Mouse (Mus musculus) CH12F3 (cell line): Measurements from ENCODE around the gene Mrpl4.
"Not testable (repeated sequence)": the region's sequence is repeated elsewhere in the genome, so short reads cannot be mapped to it uniquely, and the experiment has no call there.

ENCODE experiments used
- in situ Hi-C: fragments of 300-500 bp; cut with MboI; formaldehyde crosslinking; loops from 2 replicates; pipeline ENCODE4 v1.14.3; 2020; ENCODE audit warnings: low sequenced_read_pairs

The Mrpl4 gene

DNA sequence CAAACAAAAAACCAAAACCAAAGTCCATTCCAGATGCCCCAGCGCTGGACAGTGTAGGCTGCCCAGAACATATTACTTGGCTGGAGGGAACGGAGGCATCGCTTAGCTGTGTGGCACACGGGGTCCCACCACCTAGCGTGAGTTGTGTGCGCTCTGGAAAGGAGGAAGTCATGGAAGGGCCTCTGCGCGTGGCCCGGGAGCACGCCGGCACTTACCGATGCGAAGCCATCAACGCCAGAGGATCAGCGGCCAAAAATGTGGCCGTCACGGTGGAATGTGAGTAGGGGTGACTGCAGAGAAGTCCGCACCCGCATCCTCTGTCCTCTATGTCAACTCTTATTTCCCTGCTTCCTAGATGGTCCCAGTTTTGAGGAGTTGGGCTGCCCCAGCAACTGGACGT, 33.6 kb downstream of the Mrpl4 start:
- in situ Hi-C loops: no loop called here

DNA sequence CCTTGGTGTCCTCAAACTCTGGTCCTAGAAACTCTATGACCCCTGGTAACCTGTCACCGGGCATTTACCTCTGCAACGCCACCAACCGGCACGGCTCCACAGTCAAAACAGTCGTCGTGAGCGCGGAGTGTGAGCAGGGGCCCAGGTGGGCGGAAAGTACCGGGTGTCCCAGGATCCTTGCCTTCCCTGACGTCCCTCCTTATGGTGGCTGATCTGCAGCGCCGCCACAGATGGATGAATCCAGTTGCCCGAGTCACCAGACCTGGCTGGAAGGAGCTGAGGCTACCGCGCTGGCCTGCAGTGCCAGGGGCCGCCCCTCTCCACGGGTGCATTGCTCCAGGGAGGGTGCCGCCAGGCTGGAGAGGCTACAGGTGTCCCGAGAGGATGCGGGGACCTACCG, 34.1 kb downstream of the Mrpl4 start:
- in situ Hi-C loops: no loop called here

DNA sequence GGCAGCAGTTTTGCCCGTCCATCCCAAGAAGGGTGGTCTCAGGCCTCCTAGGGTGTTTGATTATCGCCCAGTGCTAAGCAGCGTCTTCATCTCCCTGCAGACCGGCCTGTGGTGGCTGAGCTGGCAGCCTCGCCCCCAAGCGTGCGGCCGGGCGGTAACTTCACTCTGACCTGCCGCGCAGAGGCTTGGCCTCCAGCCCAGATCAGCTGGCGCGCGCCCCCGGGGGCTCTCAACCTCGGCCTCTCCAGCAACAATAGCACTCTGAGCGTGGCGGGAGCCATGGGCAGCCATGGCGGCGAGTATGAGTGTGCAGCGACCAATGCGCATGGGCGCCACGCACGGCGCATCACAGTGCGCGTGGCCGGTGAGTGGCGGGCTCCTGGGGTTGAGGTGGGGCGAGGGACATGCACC, 34.9 kb downstream of the Mrpl4 start:
- in situ Hi-C loops: no loop called here

DNA sequence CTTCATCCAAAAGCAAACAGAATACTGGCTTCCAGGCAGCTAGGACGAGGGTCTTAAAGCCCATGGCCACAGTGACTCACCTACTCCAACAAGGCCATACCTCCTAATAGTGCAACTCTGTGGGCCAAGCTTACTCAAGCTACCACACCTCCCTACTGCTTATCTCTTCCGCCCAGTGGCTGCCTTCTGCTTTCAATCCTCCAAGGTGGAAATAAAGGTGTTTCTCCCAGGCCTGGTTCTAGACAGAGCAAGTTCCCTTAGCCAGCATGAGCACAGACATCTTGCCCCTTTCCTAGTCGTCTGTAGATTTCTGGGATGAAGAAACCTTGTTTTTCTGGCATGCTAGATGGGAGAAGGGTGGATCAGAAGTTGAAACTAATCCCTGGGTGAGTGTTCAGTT, 37.2 kb downstream of the Mrpl4 start:
- in situ Hi-C loops: no loop called here

DNA sequence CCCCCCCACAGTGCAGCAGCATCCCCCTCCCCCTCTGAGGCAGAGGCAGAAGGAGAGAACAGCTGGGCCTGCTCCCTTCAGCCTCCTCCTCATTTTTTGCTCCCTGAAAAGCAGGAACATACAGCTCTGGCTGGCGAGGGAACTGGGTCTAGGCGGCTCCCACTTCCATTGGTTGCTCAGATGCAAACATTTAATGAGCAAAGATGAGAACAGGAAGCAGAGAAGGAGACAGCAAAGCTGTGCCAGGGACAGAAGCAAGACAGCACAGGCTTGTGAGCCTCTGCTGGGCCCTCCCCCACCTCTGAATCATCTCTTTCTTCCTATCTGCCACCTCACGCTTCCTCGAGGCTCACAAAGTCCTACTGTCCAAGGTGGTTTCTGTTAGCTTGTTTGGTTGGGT, 38.8 kb downstream of the Mrpl4 start:
- in situ Hi-C loops: no loop called here

DNA sequence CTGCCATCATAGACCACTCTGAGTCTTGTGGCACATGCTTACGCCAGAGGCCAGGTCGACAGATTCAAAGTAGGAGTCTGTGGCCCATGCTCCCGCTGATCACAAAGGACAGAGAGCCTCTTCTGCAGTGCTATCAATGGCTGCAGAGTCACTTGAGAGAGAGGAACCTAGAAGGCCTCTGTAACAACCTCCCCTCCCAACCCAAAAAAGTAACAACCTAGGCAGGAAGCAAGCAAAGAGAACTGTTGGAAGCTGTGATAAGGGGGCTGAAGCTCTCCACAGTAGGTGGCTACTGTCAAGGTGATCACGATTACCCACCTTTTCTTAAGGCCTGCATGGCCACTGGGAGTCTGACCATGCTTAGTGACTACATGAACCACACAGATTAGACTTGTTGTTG, 41.0 kb downstream of the Mrpl4 start:
- in situ Hi-C loops: no loop called here

DNA sequence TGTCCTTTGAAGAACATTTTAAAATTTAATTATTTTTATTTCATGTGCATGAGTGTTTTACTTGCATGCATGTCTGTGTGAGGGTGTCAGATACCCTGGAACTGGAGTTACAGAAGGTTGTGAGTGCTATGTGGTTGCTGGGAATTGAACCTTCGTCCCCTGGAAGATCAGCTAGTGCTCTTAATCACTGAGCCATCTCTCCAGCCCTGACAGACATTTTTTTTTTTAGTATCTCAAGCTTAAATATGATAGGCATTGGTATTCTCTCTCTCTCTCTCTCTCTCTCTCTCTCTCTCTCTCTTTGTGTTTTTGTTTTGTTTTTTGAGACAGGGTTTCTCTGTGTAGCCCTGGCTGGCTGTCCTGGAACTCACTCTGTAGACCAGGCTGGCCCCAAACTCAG, 42.2 kb downstream of the Mrpl4 start:
- in situ Hi-C loops: not testable (repeated sequence)

DNA sequence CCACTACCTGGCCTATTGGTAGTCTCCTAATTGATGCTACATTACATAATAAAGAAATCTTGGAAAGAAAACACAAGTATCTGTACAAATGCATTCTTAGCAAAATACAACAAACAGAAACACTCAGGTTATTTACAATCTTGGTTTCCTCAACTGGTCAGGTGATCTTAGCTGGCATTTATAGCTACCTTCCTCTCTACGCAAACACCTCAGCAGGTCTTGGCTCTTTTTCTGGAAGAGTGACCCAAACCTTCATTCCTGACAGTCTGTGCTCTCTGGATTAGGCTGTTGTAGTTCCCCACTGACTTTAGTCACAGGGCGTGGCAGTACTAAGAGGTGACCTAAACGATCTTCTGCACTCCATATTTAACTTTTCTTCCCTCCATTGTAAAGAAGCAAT, 42.7 kb downstream of the Mrpl4 start:
- in situ Hi-C loops: no loop called here

DNA sequence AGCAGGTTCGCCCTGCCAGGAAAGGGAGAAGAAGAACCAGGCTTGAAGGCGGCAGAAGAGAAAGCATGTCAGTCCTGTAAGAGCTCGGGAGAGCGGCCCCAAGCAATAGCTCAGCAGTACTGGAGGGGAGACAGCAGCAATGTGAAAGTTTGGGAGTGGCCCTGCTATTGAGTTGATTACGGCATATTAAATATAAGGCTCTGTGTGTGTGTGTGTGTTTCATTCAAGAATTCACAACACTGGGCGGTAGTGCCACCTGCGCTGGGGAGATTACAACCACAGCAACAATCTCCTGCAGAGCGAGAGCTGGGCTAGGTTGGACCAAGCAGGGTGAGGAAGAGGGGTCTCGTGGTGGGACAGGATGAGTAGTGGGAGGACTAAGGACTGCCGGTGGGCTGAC, 49.0 kb downstream of the Mrpl4 start:
- in situ Hi-C loops: no loop called here
